Mouse (Mus musculus) right cerebral cortex, adult 2 months (tissue): ENCODE measurements around the gene 4930432M17Rik.

ENCODE experiments used
- DNase-seq, 2 experiments: peaks; one replicate each; pipeline ENCODE4 v3.0.0; 2021 to 2022; ENCODE audit warnings: low spot score in 2 of 2

The 4930432M17Rik gene

DNA sequence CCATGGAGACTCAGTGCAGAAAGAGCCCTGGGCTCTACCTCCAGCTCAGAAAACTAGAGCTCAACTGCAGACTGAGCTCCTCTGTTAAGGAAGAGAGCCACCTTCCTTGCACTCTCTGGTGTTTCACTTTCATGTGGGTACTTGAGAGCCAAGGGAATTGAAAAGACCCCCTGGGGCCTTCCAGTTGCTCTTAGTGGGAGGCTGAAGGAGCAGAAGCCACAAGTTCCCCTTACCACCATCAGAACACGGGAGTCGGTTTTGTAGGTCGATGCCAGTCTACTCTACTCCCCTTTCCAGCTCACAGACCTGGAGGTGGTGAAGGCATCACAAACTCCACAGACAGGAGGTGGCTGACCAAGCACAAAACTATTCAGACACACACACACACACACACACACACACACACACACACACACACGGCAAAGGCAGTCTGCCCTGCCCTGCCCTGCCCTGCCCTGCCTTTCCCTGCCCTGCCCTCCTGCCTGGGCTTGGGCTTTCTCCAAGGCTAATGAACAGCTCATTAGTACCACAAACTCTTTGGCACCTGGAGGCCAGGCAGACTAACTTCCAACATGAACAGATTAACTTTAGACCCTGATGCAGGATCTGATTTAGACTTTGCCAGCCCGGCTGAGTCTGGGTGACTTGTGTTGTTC, 1.7 kb downstream of the 4930432M17Rik start:
- DNase-seq: no peak

GRCm38 (mm10) chr3:121678935-121679334, 8.4 kb downstream of the 4930432M17Rik start:
- no peak for DNase-seq

DNA sequence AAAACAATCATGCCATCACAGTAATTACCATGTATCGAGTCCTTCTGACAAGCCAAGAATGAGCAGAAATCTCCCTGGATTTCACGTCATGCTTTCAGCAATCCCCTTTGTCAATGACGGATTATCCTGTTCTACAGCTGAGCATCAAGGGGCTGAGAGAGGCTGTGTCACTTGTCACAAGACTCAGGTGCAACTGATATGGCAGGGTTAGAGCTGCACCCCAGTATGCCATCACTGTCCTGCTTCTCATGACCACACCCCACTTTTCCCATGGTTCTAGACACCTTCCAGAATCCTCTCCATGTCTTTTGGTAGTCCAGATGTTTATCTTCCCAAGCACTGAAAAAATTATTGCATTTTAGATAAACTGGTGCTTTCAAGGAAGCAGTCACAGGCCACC, 8.9 kb downstream of the 4930432M17Rik start:
- DNase-seq: no peak

DNA sequence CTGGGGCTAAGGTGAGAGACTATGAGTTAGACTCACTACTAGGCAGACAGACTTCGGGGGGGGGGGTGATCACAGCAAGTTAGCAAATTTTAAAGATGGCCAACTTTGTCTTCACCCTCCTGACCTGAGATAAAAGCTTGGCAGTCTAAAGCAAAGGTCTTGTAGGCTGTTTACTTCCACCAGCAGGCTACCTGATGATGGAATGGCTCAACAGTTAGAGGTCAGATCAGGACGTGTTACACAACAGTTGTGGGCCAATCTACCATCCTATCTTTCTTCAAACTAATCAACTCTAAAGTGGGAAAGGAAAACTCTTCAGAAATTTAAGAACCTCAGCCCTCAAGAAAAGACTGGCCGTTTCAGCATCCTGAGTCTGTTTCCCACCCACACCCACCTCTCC, 9.6 kb downstream of the 4930432M17Rik start:
- no peak for DNase-seq

DNA sequence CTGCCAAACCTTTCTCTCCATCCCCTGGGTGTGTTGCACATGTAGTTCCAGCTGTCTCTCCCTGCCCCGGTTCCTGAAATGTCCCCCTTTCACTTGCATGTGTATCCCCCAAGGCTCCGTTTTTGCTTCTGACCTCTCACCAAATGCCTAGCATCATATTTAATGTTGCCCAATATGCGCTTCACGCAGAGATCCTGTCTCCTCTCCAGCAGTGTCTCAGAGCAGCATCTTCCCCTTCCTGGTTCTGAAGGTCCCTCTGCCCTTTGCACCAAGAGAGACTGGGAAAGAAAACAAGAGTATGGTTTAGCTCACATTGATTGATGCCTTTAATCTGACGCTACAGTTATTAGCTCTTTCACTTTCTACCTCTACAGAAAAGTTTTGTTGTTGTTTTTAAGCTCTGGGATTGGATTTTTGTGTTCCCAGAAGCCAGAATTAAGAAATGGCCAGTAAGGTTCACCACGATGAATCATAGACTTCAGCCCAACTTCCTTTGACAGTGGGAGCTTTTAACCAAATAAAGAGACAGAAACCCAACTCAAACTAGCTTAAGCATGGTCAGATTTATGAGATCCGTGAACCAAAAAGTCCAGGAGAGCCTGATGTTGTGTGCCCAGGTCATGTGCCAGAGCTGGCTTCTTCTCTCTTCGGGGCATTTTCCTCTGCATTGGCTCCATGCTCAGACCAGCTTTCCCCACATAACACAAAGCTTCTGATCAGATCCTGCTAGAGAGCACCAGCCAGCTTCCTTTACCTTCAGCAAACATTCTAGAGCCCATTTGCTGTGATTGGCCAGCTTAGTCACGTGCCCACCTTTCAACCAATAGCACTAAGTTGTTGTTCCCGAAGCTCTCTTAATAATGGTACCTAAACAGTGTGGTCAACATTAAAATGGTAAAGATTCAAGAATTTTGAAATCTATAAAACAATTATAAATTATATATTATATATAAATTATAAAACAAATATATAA, 12.2 kb downstream of the 4930432M17Rik start:
- no peak for DNase-seq

GRCm38 (mm10) chr3:121684552-121684951, 14.0 kb downstream of the 4930432M17Rik start:
- DNase-seq: no peak

GRCm38 (mm10) chr3:121684963-121685362, 14.4 kb downstream of the 4930432M17Rik start:
- DNase-seq: no peak

GRCm38 (mm10) chr3:121685985-121686384, 15.4 kb downstream of the 4930432M17Rik start:
- no peak for DNase-seq

GRCm38 (mm10) chr3:121686408-121686911, 15.9 kb downstream of the 4930432M17Rik start:
- DNase-seq: peak; percentile 31 to 57

DNA sequence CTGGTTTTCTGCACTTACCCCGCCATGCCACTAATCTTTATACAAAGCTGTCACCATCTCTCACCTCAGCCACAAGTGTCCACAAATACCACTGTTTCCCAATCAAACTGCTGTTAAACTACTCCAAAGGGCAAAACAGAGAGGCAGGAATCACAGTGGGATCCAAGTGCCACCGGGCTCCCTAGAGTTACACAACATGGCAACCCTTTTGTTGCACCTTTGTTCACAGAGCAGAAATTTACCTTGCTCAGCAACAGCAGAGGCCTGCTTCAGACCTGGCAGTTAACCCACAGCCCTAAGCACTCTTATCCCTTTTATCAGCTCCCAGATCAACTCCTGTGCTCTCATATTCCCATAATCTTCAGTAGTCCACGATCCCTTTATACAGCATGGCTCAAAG, 17.2 kb downstream of the 4930432M17Rik start:
- no peak for DNase-seq

DNA sequence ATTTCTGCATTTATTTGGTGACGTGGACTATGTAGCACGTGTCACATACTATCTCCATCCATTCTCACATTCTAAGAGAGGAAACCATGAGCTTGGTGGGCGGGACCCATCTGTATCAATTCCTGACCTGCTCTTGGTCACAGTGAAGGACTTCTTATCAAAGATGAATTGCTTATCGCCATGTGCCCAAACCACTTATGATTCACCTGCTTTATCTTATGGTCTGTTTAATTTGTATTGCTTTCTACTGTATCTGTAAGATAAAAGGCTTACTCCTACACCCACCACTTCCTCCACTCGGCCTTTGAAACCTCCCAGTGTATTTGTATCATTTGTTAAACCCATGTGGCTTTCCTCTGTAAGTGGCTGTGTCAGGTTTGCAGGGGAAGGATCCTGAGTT, 18.5 kb downstream of the 4930432M17Rik start:
- DNase-seq: no peak

DNA sequence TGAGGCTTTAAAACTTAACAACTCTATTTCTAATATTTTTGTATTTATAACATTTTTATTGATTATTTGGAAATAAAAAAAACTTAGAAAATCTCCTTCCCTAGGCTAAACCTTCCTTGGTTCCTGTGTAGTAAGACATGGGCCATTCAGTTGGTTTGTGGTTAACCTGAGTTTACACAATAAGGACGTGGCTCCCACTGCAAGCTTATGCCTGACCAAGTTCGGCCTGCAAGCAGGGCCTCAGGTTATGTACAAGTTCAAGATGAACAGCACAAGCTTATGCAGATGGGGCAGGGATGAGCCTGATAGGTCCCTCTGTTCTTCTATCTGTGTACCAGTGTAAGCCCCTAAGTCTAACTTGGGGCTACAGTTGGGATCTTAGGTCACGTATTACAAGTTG, 19.1 kb downstream of the 4930432M17Rik start:
- no peak for DNase-seq

GRCm38 (mm10) chr3:121693001-121693730, 22.6 kb downstream of the 4930432M17Rik start:
- DNase-seq: no peak

- no peak for DNase-seq
These were observed 23.2 kb downstream of the 4930432M17Rik start for GRCm38 (mm10) chr3:121693746-121694145.

DNA sequence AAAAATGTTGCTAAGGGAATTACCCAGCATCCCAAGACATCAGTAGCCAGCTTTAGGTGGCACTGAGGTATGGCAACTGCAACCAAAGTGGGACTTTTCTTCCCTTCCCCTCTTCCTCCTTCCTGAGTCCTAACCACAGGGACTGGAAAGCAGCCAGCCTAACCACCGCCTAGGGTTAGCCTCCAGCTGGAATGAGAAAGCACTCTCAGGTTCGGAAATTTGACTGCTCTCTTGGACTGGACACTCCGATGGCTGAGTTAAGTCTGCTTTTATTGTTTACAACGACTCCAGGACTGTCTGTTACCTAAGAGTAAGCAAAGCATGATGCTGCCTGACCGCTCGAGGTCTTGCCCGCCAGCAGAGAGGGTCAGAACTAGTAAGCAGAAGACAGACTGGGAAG, 26.6 kb downstream of the 4930432M17Rik start:
- no peak for DNase-seq

- DNase-seq: no peak
These were observed 28.8 kb downstream of the 4930432M17Rik start for GRCm38 (mm10) chr3:121699401-121699800.

DNA sequence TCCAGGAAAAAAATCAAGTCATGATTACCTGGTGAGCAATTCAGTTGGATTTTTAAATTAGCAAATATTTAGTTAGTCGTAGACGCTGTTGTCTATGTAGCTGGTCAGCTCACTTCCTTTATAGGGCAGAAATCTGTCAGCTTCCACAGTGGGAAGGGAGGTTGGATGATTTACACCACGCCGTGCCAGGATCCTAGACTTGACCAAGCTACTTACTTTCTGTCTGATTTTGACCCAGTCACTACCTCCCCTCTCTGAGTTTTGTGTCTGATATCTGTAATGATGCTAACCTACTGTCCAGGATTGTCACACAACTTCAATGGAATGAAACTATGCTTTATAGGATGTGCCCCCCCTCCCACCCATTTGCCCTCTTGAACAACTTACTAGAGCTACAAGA, 29.3 kb downstream of the 4930432M17Rik start:
- no peak for DNase-seq

DNA sequence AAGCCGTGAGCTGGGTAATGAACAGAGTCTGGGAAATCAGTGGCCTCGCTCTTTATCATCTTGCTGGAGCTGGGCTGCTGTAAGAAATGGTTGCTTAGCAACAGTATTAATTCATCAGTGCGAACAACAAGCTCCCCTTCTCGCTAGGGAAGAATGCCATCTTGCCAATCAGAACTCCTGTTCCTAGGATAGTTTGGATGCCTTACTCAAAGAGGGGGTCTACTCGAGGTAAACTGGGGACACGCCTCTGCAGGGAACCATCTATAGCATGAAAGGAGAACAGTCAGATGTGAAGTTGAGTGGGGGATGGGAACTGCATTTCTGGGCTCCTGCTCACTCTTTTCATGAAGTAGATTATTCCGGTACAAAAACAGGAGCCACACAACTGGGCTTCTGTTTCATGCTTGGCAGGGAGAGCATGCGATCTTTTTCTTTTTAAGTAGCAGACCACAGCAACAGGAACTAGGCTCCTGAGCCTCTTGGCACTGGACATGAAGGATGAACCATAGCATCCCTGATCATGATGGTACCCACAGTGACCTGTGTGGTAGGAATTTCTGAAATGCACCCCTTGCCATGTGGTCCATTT, 29.9 kb downstream of the 4930432M17Rik start:
- peak; percentile 28 to 60 for DNase-seq

DNA sequence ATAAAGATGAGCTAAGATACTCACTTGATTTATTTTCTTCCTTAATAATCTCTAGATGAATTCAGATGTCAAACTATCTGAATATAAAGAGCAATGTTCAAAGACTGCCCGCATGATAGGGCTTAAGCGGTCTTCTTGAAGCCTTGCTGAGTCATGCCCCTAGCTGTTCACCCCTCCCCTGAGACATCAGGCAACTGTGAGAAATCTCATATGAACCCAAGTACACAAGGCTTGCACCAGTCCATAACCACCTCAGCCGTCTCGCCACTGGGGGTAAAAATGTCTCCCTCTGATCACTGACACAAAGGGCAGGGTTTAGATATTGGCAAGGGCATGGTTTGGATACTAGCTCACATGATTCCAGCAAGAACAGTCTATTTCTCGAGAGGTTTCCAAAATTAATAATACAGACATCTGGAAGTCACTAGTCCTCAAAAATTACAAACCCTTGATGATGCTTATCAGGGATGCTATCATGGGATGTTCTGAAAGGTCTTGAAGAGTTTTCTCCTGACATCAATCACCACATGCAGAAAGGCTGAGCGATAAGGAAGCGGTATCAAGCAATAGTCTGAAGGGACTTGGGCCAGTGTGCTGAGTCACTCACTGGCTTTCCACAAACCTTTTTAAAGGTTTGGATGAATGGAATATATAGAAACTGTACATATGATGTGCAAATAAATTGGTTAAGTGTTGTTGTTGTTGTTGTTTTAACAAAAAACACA, 32.8 kb downstream of the 4930432M17Rik start:
- DNase-seq: no peak

GRCm38 (mm10) chr3:121703880-121704243, 33.3 kb downstream of the 4930432M17Rik start:
- DNase-seq: no peak

DNA sequence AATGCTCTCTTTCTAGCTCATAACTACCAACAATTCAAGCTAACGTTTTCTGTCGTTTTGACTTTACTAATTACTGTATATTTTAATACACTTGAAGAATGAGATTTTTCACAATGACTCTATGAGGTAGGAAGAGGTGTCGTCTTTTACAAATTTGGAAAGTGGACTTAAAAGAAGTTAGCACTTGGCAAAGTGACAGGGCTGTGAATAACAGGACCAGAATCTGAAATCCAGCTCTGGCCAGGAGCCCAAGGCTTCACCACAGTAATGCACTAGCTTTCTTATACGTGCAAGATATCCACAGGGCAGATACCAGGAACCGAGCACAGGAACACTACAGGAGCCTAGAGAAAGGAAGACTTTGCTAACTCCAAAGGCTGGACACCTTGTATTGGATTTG, 35.5 kb downstream of the 4930432M17Rik start:
- DNase-seq: no peak
